Mouse (Mus musculus) hematopoietic stem cell, adult 5-6 weeks (primary cell): ENCODE measurements around the gene Nop53. TPM values are rescaled to one million over a fixed set of nuclear protein-coding genes. Genes with fewer than 3 reads are reported as not detected.

Experiments used
- ATAC-seq, 2 experiments: fragments of 125-278 bp in 1 of 2; replicated peaks in 1 of 2; 2 replicates each; pipeline ENCODE4 v1.8.0; 2016 to 2017; ENCODE audit warnings: inconsistent platforms in 2 of 2, mild to moderate bottlenecking in 2 of 2, moderate number of reproducible peaks in 2 of 2, low read depth in 1 of 2, moderate TSS enrichment in 1 of 2; ENCODE audit not compliant: low FRiP score in 2 of 2, poor library complexity in 2 of 2, severe bottlenecking in 2 of 2, insufficient read depth in 1 of 2, low TSS enrichment in 1 of 2
- total RNA-seq: library from RNA; stranded (forward); fragments of 172-1452, 232-1000 nt; gene quantifications from 2 replicates; pipeline ENCODE4 v1.2.3, GENCODE M21; 2017

Nop53 gene
- total RNA-seq, 1 experiment from 2014 or later: 279 TPM

- ATAC-seq: no peak
Measured at GRCm38 (mm10) chr7:15906602-15907001, 39.3 kb downstream of the Nop53 start.

GRCm38 (mm10) chr7:15905861-15906260 is 40.0 kb downstream of the Nop53 start:
- ATAC-seq: no peak

GRCm38 (mm10) chr7:15901366-15902048 is 44.4 kb downstream of the Nop53 start:
- no peak for ATAC-seq

- no peak for ATAC-seq
Measured at GRCm38 (mm10) chr7:15894251-15894650, 51.6 kb downstream of the Nop53 start.

Other genes with a start within 250 kb of the Nop53 start
- gene Obox5, start 195.9 kb downstream of the Nop53 start, total RNA-seq: not detected in 2 replicates
- not detected in 2 replicates for gene Obox6, start 106.4 kb downstream of the Nop53 start, total RNA-seq
- not detected in 2 replicates for gene Crx, start 66.1 kb downstream of the Nop53 start, total RNA-seq
- gene Crxos, start 63.5 kb downstream of the Nop53 start, total RNA-seq: not detected in 2 replicates
- 49.4 and 91.1 TPM in 2 replicates for gene Selenow, start 23.7 kb downstream of the Nop53 start, total RNA-seq
- 0.15 and 0.56 TPM in 2 replicates for gene Ehd2, start 21.5 kb upstream of the Nop53 start, total RNA-seq
- 1.0 and 1.2 TPM in 2 replicates for gene Bicra, start 101.8 kb upstream of the Nop53 start, total RNA-seq
- not detected in 2 replicates for gene Zfp541, start 115.7 kb upstream of the Nop53 start, total RNA-seq
- gene Napa, start 152.4 kb upstream of the Nop53 start, total RNA-seq: 44.4 and 53.9 TPM in 2 replicates
- gene Kptn, start 173.8 kb upstream of the Nop53 start, total RNA-seq: 13.8 and 14.8 TPM in 2 replicates
- gene Slc8a2, start 183.8 kb upstream of the Nop53 start, total RNA-seq: not detected in 2 replicates
- 1.6 and 3.4 TPM in 2 replicates for gene Meis3, start 229.0 kb upstream of the Nop53 start, total RNA-seq